Mouse (Mus musculus) gastrocnemius, postnatal 10 days (tissue): ENCODE data around the gene A630001G21Rik. TPM values are rescaled to one million over a fixed set of nuclear protein-coding genes. Genes with fewer than 3 reads are reported as not detected.
A peak's percentile ranks its signal among the peaks of the same experiment; 100 is the strongest.

Experiments used
- DNase-seq: peaks from one replicate; pipeline ENCODE4 v3.0.0; 2021; ENCODE audit warnings: mixed read lengths
- total RNA-seq, 2 experiments: library from RNA; stranded (reverse); gene quantifications; 2 replicates each; pipeline ENCODE4 v1.2.3; 2021

Gene A630001G21Rik
- total RNA-seq, 2 experiments from 2014 or later, result 0.42 to 1.6 TPM

DNA sequence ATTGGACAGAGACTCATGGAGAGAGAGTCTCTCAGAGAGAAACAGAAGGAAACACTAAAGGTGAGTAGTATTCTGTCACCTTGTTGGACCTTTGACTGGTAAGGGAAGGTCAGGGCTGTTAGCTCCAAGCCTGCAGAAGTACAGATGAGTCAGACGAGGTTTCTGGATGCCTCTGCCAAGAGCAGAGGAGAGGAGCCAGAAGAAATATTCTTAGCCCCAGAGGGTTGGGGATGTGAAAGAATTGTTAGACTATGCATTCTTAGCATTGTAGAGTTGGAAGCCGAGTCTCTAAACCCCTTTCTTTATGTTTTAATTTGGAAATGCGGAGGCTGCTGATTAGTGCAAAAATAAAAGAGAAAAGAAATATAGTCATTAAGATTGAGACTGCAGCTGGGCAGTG lies 6.5 kb downstream of the A630001G21Rik start:
- no peak for DNase-seq

DNA sequence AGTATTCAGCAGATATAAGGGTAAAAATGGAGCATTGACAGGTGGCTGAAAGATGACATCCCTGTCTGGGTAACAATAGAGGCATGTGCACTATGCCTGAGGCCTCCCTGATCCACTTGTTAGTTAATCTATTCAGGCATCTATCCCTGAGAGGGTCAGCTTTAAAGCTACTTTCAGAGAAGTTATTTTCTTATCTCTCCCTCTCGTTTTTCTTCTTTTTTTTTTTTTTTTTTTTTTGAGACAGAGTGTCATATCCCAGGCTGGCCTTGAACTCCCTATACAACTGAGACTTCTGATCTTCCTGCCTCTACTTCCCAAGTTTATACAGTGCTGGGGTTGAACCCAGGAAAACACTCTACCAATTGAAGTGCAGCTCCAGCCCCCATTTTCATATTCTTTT lies 10.7 kb downstream of the A630001G21Rik start:
- DNase-seq, result no peak

DNA sequence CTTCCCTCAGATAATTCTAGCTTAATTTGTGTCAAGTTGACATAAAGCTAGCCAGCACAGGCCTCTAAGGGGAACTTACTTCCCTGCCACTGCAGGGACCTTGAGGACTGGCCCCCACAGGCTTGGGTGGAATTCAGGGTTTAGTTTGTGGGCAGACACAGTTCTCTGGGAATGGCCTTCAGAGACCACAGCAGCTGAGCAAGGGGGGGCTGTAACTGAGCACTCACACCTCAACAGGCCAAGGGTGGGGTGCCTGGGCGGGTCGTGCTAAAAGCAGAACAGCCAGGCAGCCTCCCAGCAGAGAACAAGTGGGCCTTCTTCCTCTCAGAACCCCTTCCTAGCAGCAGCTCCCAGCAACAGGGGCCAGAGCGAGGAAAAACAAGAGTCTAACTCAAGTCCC lies 12.3 kb downstream of the A630001G21Rik start:
- no peak for DNase-seq

DNA sequence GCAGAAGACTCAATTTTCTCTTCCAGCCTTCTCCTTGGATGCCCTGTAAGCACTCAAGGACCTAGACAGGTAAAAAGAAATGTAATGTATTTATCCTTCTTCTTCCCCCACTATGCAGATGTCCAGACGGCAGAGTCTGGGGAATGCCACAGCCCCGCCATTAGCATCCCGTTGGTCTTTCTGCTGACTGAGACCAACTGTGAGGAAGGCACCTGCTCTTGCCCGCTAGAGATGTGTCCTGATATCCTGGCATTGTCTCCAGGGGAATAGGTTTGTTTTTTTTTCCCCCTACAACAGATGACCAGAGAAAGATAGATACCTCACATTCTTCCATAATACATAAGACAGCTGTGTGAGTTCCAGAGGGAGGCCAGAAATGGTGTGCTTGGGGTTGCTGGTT lies 14.2 kb downstream of the A630001G21Rik start:
- DNase-seq, result no peak

GRCm38 (mm10) chr1:85763386-85763785 lies 15.1 kb downstream of the A630001G21Rik start:
- no peak for DNase-seq

GRCm38 (mm10) chr1:85761665-85762064 lies 16.8 kb downstream of the A630001G21Rik start:
- no peak for DNase-seq

- no peak for DNase-seq
Measured at GRCm38 (mm10) chr1:85758969-85759293, 19.5 kb downstream of the A630001G21Rik start.

DNA sequence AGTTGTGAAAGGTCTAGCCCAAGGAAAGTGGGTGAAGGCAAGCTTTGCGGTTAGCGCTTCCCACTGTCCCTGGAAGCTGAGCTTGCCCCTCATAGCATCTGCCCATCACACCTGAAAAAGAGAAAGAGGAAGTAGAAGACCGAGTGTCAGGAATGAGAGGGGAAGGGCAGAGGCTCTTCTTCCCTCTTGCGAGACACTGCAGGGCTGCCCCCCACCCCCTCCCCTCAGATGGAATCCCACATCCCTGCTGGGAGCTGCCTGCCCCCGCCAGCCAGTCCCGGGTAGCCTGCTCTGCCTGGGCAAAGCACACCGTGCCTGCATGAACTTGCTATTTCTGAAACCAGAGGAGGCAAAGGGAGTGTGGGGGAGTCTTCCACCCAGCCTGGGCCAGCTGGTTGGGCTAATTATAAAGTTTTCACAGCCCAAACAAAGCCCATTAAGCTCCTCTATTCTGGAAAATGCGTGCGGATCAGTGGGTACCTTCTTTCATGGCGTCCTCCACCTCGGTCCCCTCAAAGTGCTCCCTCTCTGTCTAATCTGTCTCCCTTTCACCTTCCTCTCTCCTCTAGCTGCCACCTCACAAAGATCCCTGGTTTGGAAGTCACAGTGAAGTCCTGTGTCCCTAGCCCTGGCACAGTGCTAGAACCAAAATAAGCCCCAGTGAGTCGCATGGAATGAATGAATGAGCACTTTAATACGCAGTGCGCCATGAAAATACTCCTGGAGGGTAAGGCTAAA lies 20.0 kb downstream of the A630001G21Rik start:
- DNase-seq, result no peak

DNA sequence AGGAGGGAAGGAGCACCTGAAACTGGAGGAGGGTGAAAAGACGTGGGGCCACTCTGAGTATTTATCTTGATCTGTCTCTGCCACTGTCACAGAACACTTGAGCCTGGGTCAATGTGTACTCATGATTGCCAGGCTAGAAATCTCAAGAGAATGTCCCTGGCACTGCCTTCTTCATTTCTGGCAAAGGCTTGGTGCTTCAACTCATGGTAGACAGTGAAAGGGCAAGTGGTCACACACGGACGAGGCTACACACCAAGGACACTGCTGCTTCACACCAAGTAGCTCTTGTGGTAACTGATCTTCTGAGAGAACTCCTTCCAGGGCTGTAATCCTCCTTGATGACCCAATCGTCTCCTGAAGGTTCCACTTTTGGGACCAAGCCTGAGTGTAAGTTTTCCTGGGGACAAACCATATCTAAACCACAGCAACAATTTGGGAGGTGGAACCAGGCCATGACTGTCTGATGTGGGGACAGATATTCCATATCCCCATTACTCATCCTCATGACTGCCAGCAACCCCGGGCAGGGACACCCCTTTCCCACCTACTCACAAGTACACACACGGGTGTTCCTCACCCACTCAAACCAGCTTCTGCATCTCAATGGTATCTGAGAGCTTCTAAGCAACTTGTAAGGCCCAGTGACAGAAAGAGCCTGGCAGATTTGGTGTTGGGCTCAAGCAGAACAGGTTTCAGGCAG lies 20.8 kb downstream of the A630001G21Rik start:
- DNase-seq, result no peak

DNA sequence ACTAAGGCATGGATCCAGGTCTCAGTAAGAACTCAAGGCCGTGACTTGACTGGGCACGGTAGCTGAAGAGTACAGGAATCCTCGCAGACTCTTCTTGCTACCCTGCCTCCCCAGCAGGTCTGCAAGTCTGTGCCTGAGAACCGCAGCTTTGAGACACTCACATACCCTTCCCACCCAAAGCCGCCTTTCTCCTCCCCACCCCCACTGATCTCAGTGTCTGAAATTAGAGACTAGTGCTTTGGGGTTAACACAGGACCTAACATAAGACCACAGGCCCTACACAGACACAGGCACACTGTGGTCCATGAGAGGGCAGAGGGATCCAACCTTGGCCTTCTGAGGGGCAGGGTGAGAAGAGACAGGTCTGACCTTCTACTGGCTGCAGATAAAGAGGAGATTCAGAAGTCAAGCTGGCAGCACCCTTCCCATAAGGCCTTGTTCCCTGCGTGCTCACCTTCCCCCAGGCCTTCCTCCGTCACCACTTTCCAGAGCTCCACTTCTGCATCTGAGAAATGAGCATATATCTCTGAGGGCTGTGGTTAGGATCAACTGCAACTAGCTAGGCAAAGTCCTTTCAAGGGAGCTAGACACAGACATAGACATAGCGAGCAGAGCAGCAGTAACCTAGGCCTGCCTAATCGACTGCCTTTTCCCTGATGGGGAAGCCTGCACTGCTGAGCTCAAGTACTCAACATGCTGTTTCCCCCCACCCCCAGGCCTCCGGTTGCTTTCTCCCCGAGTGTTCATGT lies 26.3 kb downstream of the A630001G21Rik start:
- no peak for DNase-seq

GRCm38 (mm10) chr1:85751494-85751893 lies 26.9 kb downstream of the A630001G21Rik start:
- DNase-seq, result no peak

- no peak for DNase-seq
Measured at GRCm38 (mm10) chr1:85750650-85751049, 27.8 kb downstream of the A630001G21Rik start.

- no peak for DNase-seq
Measured at GRCm38 (mm10) chr1:85749829-85750228, 28.6 kb downstream of the A630001G21Rik start.

DNA sequence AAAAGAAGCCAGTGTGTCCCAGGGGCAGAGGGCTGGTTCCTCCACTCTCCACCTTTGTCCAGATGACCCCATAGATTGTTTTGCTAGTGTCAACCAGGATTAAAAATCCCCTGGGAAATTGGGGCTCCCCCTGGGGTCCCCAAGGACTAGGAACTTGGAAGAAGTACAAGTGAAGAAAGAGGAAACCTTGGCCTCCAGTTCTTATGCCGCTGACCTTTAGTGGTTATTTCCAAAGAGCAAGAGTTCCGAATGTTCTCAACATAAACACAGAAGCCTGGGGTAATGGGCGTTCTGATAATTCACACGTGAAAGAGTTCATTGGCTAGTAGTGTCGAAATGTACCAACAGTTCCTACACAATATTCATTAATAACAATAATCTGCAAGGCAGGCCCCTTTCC lies 31.9 kb downstream of the A630001G21Rik start:
- DNase-seq, result no peak

DNA sequence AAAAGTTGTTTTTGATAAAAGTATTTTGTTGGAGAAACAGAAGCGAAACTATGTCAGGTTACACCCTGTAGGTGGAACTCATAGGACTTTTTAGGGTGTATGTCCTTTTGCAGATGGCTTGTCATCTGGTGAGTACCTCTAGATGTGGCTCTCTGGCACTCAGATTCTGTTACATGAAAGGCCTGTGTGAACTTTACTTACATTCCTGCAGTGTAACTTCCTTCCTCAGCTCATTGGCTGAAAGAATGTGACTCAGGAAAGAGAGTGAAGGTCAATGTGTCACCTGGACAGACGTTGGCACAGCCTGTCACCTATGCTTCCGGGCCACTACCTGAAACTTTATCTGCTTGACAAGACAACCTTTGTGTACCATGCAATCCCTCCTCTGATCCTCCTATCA lies 33.9 kb downstream of the A630001G21Rik start:
- DNase-seq, result no peak

GRCm38 (mm10) chr1:85742916-85743505 lies 35.4 kb downstream of the A630001G21Rik start:
- no peak for DNase-seq

- no peak for DNase-seq
Measured at GRCm38 (mm10) chr1:85742333-85742732, 36.1 kb downstream of the A630001G21Rik start.

GRCm38 (mm10) chr1:85740923-85741322 lies 37.5 kb downstream of the A630001G21Rik start:
- DNase-seq, result no peak

- DNase-seq, result no peak
Measured at GRCm38 (mm10) chr1:85739819-85740218, 38.6 kb downstream of the A630001G21Rik start.

DNA sequence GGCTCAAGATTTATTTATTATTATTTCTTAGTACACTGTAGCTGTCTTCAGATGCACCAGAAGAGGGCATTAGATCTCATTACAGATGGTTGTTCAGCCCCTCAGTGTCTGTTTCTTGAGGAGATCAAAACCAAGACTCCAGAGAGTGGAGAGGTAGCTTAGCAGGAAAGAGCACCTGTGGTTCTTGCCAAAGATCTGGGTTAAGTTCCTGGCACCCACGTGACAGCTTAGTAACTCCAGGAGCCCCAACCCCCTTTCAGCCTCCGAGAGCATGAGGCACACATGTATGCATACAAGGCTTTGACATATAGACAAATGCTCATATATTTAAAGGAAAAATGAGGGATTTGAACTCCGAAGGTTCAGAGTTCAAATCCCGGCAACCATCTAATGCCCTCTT lies 39.4 kb downstream of the A630001G21Rik start:
- DNase-seq, result no peak

DNA sequence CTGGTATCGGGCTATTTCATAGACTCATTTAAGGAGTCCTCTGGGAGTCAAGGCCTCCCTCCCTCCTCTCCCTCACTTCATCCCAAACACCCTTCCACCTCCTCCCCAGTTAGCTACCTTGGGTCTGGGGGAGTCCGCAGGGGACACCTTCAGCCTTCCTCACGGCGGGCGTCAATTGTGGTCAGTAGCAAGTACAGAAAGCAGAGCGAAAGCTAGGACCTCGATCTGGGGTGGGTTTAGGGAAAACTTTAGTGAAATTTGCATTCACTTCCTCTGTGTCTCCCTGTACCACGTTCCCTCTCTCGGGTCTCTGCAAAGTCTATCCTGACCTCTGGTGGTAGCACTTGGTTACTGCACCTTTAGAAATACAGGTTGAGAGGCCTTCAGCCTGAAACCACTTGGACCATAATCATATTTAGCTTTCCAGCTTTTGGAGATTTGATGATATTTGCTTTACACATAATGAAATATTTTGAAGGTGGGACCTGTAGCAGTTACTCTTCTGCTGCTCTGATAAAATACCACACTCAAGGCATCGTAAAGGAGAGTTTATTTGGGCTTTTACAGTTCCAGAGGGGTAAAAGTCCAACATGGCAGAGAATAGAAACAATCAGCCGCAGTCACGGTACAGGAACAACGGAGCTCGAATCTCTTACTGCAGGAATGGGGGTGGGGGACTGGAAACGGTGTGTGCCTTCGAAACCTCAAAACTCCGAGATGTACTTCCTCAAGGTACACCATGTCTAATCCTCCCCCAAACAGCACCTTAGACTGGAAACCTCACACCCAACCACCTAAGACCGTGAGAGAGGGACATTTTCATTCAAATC lies 41.9 kb downstream of the A630001G21Rik start:
- DNase-seq, result peak; percentile 60
